Mouse (Mus musculus) heart, postnatal 0 days (tissue): ENCODE data around the gene Zbtb39.

Experiments used
- CTCF ChIP-seq: IDR thresholded peaks from 2 replicates; pipeline ENCODE4 v1.5.1; 2016; ENCODE audit warnings: antibody characterized with exemption, control low read depth, low read depth
- EP300 ChIP-seq: IDR thresholded peaks from 2 replicates; pipeline ENCODE4 v1.6.1; 2016; ENCODE audit warnings: antibody characterized with exemption, low read depth

- TF ChIP-seq CTCF (no peak), EP300 (no peak)
Measured at GRCm38 (mm10) chr10:127739661-127740161, 373 bp downstream of the Zbtb39 start.
